Mouse (Mus musculus): ENCODE data around the gene Pfn4. TPM values are rescaled to one million over a fixed set of nuclear protein-coding genes. Genes with fewer than 3 reads are reported as not detected.
"Not testable (repeated sequence)": the region's sequence is repeated elsewhere in the genome, so short reads cannot be mapped to it uniquely, and the experiment has no call there.

The Pfn4 gene
- total RNA-seq (2021) = 1 to 10 TPM; 1.0 to 2.1 TPM
- long read RNA-seq, experiment 1 = 0 reads
- long read RNA-seq, experiment 2, partial matches to known transcripts = 1 of 3 reads
- long read RNA-seq, experiment 2, other reads (novel, unspliced or antisense) = 1 of 3 reads

DNA sequence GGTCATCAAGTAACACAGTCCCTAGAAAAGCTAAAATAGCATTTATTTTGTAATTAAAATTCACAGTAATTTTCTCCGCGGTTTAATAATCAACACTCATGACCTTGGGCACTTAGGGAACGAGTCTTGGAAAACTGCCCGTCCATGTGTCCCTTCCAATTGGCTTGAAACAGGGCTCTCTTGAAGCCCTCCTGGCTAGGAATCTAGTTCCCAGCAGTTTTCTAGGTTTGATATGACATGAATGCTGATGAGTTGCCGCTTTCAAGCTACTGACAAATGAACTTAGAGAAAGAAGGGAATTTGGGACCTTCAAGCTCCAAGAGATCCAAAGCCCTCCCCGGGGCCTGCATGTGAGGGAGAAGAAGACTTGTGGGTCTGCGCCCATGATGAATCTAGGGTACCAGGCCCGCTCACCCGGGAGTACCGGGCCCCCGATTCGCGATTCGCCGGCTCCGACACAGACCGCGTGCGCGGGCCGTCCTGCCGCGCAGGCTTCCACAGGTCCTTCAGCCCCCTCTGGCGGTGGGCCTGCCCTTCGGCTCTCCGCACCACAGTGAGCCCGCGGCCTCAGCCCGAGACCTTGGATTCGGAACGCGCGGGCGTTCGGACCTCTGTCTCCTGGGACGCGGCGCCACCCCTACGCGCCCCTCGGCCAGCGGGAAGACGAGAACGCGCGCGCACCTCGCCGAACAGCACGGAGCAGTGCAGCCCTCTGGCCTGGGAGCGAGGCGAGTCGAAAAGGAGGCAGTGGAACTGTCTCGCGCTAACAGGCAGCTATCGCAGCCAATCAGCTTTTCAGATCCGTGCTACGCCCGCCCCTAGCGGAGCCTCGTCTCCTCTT is at the start of gene Pfn4, which contains the start of gene Fam228b:
Gene Pfn4 (plus strand): TSS at position 531 of the 841 bp plus-strand sequence.
Gene Fam228b (minus strand): TSS at position 776 of the 841 bp plus-strand sequence.
- H3K4me3 ChIP-seq = peak within 1 kb of the TSS; percentile 86
- intact Hi-C loops (cut with DNase I) = loop anchor here (5.0 to 10.0 kb wide), 2 partner anchors 94 to 196 kb away; no protein-coding TSS in a partner anchor
- peak; percentile 97 for TF ChIP-seq CTCF (IDR thresholded peaks at IDR 0.05)
- peak within 1 kb of the TSS; percentile 91 for H3K27ac ChIP-seq
- peak; percentile 96 for DNase-seq

DNA sequence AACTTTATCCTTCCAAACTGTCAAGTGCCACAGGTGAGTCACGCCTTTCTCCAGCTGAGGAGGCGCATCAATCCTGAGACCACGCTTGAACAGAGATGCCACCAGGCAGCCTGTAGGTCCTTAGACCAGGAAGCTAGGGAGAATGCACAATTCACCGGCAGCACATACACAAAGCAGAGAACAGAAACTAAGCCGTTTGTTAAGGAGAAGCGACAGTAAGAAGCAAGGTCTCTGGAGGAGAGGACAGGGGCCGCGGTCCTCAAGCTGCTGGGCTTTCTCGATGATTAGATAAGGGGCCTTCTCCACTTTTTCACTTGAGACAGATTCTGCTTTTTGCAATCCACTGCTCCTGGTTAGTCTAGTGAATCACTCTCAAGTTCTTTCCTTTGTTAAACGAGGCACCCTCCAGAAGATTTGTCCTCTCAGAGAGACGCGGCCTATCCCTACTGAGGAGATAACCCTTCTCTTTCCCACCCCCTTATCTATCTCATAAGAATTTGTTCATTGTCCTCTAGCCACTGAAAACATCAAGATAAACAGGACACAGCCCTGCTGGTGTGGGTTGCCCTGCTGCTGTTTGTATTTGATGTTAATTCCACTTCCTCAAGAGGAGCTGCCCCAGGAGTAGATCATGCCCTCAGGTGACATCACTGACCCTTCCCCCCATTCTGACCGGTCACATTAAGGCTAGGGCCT is 49.6 kb upstream of the Pfn4 start:
- intact Hi-C loops (cut with DNase I) = no loop called here
- no peak for TF ChIP-seq CTCF (IDR thresholded peaks at IDR 0.05)
- Histone ChIP-seq H3K4me3 (no peak overlapping the region), H3K27ac (no peak overlapping the region)
- no peak for DNase-seq

DNA sequence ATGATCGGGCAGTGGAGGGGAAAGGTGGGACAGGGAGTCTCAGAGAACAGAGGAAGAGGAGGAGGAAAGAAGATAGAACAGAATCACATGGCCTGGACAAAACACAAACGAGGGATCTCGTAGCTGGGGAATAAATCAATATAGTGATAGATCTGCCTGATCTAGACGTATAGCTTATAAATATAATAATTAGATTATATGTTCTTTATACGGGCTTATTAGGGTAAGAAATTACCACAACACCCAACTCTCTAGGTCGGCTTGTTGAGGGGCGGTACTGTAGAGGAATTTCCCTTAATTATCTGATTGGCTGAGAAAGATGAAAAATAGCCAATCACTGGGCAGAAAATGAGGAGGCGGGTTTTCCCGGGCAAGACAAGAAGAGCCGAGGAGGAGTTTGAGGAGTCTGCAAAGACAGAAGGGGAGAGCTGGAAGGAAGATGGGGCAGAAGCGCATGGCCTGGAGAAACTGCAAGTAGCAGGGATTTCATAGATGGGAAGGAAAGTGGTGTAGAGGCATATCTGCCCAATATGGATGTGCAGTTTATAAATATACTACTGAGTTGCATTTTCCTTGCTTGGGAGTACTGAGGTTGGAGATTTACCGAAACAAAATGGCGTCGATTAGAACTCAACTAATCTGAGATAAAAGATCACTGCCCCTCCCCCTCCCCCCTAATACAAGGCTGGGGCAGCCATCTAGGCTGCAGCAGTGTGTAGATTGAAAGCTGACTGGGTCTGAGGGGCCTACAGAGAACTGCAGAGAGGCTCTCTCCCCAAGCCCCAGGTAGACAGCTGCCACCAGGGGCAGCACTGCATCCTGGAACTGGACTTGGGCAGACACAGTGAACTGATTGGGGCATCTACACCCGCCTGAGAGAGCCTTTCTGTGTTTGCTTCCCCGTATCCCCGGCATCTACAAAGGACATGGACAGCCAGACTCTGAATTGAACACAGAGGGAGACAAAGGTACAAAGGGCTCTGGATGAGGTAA is 48.8 kb upstream of the Pfn4 start:
- no peak for DNase-seq
- TF ChIP-seq CTCF (IDR thresholded peaks at IDR 0.05) = no peak
- intact Hi-C loops (cut with DNase I) = no loop called here
- Histone ChIP-seq H3K4me3 (no peak overlapping the region), H3K27ac (no peak overlapping the region)

DNA sequence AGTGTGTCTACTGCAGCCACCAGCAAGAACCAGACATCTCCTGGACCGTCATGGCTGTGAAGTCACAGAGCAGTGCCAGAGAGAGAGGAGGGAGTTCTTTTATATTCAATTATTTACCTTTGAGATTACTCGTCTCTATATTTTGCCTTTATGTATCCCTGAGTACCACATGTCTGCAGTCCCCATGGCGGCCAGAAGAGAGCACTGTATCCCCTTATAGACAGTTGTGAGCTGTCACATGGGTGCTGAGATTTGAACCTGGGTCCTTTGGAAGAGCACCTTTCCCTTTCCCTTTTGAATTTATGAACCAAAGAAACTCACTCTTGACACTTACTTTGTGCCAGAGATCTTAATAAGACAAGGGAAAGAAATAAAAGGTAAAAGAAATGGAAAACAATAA is 39.7 kb upstream of the Pfn4 start:
- Histone ChIP-seq H3K27ac (no peak overlapping the region), H3K4me3 (no peak overlapping the region)
- peak; percentile 24; the same call in 1 of the 2 replicates for TF ChIP-seq CTCF (IDR thresholded peaks at IDR 0.05)
- no peak for DNase-seq
- intact Hi-C loops (cut with DNase I) = no loop called here

DNA sequence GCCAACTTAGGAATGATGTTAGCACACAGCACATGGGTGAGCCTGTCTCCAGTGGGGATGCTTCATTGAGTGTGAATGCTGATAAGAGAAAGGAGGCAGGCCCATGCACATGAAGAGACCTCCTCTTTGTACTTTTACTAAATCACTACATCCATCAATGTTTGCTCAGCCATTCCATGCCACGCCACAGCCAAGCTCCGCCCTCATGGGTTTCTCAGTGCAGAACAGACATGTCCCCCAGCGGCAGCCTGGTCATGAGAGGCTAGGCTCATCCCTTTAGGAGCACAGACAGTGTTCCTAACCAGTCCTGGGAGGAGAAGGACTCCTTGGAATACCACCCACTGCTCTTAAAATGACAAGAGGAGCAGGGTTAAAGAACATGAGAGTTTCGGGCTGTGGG is 37.2 kb upstream of the Pfn4 start:
- no peak for DNase-seq

DNA sequence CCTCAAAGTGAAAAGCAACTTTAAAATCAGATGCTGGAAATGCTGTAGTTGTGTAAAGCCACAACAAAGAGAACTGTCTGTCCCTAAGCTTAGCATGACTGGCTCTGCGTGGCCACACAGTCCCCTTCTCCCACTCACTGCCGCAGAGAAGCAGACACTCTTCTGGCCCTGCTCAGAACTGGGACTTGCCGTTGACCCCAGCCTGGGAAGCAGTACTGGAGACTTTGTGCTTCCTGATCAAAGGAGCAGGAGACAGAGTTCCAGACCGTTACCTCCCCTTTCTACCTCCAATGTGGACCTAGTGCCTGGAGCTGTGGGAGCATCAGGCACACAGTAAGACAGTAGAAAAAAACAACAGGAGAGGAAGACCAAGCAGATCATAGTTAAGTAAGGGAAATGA is 36.5 kb upstream of the Pfn4 start:
- no peak for TF ChIP-seq CTCF (IDR thresholded peaks at IDR 0.05)
- intact Hi-C loops (cut with DNase I) = no loop called here
- DNase-seq = no peak
- H3K4me3 ChIP-seq = no peak overlapping the region
- no peak overlapping the region for H3K27ac ChIP-seq

More for the DNA sequence above, 37.2 kb upstream of the Pfn4 start:
- no peak for TF ChIP-seq CTCF (IDR thresholded peaks at IDR 0.05)
- no peak overlapping the region for H3K4me3 ChIP-seq
- H3K27ac ChIP-seq = no peak overlapping the region
- intact Hi-C loops (cut with DNase I) = no loop called here

DNA sequence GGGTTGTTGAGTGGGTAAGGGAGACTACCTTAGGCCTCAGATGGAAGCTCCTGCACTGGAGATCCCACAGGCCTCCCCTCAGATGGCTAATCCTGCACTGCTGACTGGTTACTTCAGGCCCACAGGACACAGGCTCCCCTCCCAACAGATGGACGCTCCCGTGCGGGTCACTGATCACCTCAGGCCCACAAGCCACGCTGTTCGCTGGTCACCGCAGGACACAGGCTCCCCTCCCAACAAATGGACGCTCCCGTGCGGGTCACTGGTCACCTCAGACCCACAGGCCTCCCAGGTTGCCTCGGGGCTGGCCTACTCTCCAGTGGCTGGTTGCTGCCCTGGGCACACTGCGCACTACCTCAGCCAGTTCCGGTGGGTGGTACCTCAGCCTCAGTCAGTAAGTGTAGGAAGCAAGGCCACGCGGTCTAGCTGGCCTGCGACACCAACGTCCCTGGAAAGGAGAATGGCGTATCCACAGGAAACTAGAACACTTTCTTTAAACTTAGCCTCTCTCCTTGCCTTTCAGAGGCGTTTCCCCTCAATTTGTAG is 30.7 kb upstream of the Pfn4 start, which contains the start of gene Fam228a:
Gene Fam228a (minus strand): TSS at position 400 of the 546 bp plus-strand sequence.
- no peak within 1 kb of the TSS for H3K27ac ChIP-seq
- DNase-seq = no peak
- intact Hi-C loops (cut with DNase I) = no loop called here
- TF ChIP-seq CTCF (IDR thresholded peaks at IDR 0.05) = no peak
- H3K4me3 ChIP-seq = no peak within 1 kb of the TSS

DNA sequence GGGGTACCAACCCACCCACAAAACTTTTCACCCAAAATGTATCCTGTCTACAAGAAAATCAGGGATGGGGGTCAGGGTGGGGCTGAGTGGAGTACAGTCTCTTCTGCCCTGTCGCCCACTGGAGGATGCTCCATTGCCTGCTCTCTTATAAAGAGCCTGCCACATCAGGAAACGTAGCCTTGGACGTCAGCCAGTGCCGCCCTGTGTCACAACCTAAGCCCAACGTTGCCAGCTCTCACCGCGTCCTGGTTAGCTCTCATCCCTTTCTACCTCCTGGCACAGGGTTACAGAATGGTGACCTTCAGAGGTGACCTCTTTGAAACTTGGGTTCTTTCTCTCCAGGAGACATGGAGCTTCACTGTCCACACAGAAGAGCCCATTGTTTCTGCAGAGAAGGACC is 28.0 kb upstream of the Pfn4 start:
- intact Hi-C loops (cut with DNase I) = no loop called here
- no peak for TF ChIP-seq CTCF (IDR thresholded peaks at IDR 0.05)
- Histone ChIP-seq H3K4me3 (no peak overlapping the region), H3K27ac (no peak overlapping the region)
- no peak for DNase-seq

DNA sequence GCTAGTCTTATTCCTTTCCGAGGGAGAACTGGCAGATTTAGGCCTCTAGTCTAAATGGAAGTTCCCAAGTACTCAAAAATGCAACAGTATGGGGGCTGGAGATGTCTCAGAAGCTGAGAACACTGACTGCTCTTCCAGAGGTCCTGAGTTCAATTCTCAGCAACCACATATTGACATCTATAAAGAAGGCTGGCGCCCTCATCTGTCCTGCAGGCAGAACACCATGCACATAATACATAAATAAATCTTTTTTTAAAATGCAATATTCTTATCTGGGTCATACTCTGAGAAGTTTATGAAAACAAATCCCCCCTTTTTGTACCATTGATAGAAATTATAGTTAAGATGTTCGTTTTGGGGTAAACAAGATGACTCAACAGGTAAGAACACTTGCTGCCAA is 26.6 kb upstream of the Pfn4 start:
- intact Hi-C loops (cut with DNase I) = no loop called here
- TF ChIP-seq CTCF (IDR thresholded peaks at IDR 0.05) = no peak
- no peak overlapping the region for H3K4me3 ChIP-seq
- DNase-seq = no peak
- H3K27ac ChIP-seq = no peak overlapping the region

DNA sequence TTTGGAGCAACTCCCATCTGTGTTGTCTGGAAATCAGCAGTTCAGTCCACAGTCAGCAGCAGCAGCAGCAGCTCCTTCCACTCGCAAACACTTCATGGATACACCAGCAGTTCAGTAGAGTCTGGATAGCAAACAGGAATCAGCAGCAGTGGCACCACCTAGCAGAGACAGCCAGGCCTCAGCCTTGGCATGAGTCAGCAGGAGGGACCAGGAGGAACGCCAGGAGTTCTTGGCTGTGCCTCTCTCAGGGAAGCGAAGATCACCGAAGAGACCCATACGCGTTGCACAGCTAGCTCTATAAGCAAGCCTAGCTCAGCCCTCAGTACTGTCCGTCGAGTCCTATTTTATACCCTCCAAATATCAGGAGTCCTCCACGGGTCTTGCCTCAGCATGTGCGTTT is 24.3 kb upstream of the Pfn4 start:
- DNase-seq = peak; percentile 78
- peak overlapping the region; percentile 54 for H3K4me3 ChIP-seq
- peak overlapping the region; percentile 49; the same call in 1 of the 2 replicates for H3K27ac ChIP-seq
- TF ChIP-seq CTCF (IDR thresholded peaks at IDR 0.05) = no peak
- intact Hi-C loops (cut with DNase I) = no loop called here

DNA sequence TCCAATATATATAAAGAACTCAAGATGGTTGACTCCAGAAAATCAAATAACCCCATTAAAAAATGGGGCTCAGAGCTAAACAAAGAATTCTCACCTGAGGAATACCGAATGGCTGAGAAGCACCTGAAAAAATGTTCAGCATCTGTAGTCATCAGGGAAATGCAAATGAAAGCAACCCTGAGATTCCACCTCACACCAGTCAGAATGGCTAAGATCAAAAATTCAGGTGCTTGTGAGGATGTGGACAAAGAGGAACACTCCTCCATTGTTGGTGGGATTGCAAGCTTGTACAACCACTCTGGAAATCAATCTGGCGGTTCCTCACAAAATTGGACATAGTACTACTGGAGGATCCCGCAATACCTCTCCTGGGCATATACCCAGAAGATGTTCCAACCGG is 14.4 kb upstream of the Pfn4 start:
- DNase-seq; intact Hi-C loops (cut with DNase I); H3K4me3 ChIP-seq; H3K27ac ChIP-seq: not testable (repeated sequence)

DNA sequence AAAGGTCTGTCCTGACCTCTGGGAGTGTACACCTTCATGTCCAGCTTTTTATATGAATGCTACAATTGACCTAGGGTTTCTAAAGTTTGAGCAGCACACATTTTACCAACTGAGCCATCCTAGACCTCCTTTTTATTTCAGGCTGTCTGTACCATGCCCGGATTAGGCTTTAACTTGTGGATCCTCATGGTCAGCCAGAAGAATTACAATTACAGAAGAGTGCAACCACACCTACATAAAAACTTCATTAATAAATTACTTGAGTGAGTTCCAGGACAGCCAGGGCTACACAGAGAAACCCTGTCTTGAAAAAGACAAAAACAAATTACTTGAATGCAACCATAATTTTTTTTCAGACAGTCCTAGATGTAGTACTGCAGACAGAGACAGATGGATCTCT is 11.8 kb upstream of the Pfn4 start:
- Histone ChIP-seq H3K4me3 (no peak overlapping the region), H3K27ac (no peak overlapping the region)
- no peak for DNase-seq
- intact Hi-C loops (cut with DNase I) = no loop called here
- no peak for TF ChIP-seq CTCF (IDR thresholded peaks at IDR 0.05)
